Mouse (Mus musculus) embryonic facial prominence, embryonic 10.5 days (tissue): ENCODE measurements around the gene Rtl1. TPM values are rescaled to one million over a fixed set of nuclear protein-coding genes. Genes with fewer than 3 reads are reported as not detected.

Experiments used
- DNase-seq: peaks from one replicate; pipeline ENCODE4 v3.0.0-alpha.2; 2017; ENCODE audit warnings: low spot score
- H3K27ac ChIP-seq: fragments of 300-500 bp; sonication (generic); replicated peaks from 2 replicates; pipeline ENCODE4 v1.5.1; 2016; ENCODE audit warnings: mild to moderate bottlenecking
- H3K27me3 ChIP-seq: fragments of 300-500 bp; sonication (generic); replicated peaks from 2 replicates; pipeline ENCODE4 v1.6.1; 2016; ENCODE audit warnings: low read depth, mild to moderate bottlenecking; ENCODE audit not compliant: poor library complexity, severe bottlenecking
- H3K36me3 ChIP-seq: fragments of 300-500 bp; sonication (generic); replicated peaks from 2 replicates; pipeline ENCODE4 v1.6.1; 2016; ENCODE audit warnings: mild to moderate bottlenecking, moderate library complexity
- H3K4me1 ChIP-seq: fragments of 300-500 bp; sonication (generic); 2 replicates; pipeline ENCODE4 v1.6.1; 2016
- H3K4me3 ChIP-seq: fragments of 300-500 bp; sonication (generic); 2 replicates; pipeline ENCODE4 v1.5.1; 2016; ENCODE audit warnings: mild to moderate bottlenecking, moderate library complexity
- H3K9me3 ChIP-seq: fragments of 300-500 bp; sonication (generic); 2 replicates; pipeline ENCODE4 v1.6.1; 2016; ENCODE audit warnings: mild to moderate bottlenecking
- WGBS: fragments of 180-500 bp; shearing (Covaris S2); methylation state at CpG from one replicate; pipeline ENCODE4 v1.1.7; 2016; 5-methylcytosine and 5-hydroxymethylcytosine counted together
- polyA plus RNA-seq: library from polyadenylated mRNA; unstranded; fragments of >200 nt; fragmentation: Nextera tagmentation; extraction: Ambion mirVana; gene quantifications from 2 replicates; pipeline ENCODE4 v1.2.1, GENCODE M21; 2016

The Rtl1 gene
- 0.87 and 0.88 TPM in 2 replicates for polyA plus RNA-seq

GRCm38 (mm10) chr12:109600230-109600629, at the start of gene Rtl1:
Gene Rtl1, minus strand, starts transcription at chr12:109600330.
- Histone ChIP-seq H3K27ac (peak within 1 kb of the TSS; percentile 59), H3K27me3 (no peaks in the 10 kb centered on the region), H3K4me1 (peaks cover 41% of the 10 kb centered on the region), H3K4me3 (no peak within 1 kb of the TSS), H3K36me3 (peaks cover 79% of the 10 kb centered on the region), H3K9me3 (no peaks in the 10 kb centered on the region)
- DNase-seq = no peak
- 89% methylated on average over 7 of the region's 7 CpGs for WGBS

- no peak for DNase-seq
- H3K36me3 ChIP-seq = peaks cover 50% of the 10 kb centered on the region
- H3K9me3 ChIP-seq = no peaks in the 10 kb centered on the region
- H3K27ac ChIP-seq = no peak overlapping the region
- H3K4me1 ChIP-seq = peaks cover 10% of the 10 kb centered on the region
- 37% methylated on average over 3 of the region's 3 CpGs for WGBS
- H3K4me3 ChIP-seq = no peak overlapping the region
- H3K27me3 ChIP-seq = no peaks in the 10 kb centered on the region
Measured at GRCm38 (mm10) chr12:109640560-109641167, 40.5 kb upstream of the Rtl1 start.

GRCm38 (mm10) chr12:109632035-109632434, 31.9 kb upstream of the Rtl1 start:
- no peaks in the 10 kb centered on the region for H3K9me3 ChIP-seq
- no peak for DNase-seq
- no peak overlapping the region for H3K4me3 ChIP-seq
- H3K4me1 ChIP-seq = peaks cover 4% of the 10 kb centered on the region
- 42% methylated on average over 3 of the region's 3 CpGs for WGBS
- no peaks in the 10 kb centered on the region for H3K27me3 ChIP-seq
- H3K36me3 ChIP-seq = peaks cover 63% of the 10 kb centered on the region
- H3K27ac ChIP-seq = peak overlapping the region; percentile 54; the same call in 1 of the 2 replicates

GRCm38 (mm10) chr12:109628887-109629286, 28.8 kb upstream of the Rtl1 start:
- no peaks in the 10 kb centered on the region for H3K9me3 ChIP-seq
- H3K36me3 ChIP-seq = peaks cover 59% of the 10 kb centered on the region
- no peak overlapping the region for H3K4me3 ChIP-seq
- DNase-seq = no peak
- H3K27ac ChIP-seq = no peak overlapping the region
- peaks cover 4% of the 10 kb centered on the region for H3K4me1 ChIP-seq
- no peaks in the 10 kb centered on the region for H3K27me3 ChIP-seq
- 86% methylated on average over 1 of the region's 1 CpGs for WGBS

- Histone ChIP-seq H3K36me3 (peaks cover 55% of the 10 kb centered on the region), H3K4me1 (peaks cover under 1% of the 10 kb centered on the region), H3K9me3 (no peaks in the 10 kb centered on the region), H3K27me3 (no peaks in the 10 kb centered on the region), H3K27ac (no peak overlapping the region), H3K4me3 (no peak overlapping the region)
- no peak for DNase-seq
- WGBS = 92% methylated on average over 5 of the region's 5 CpGs
Measured at GRCm38 (mm10) chr12:109626910-109627309, 26.8 kb upstream of the Rtl1 start.

- H3K27ac ChIP-seq = no peak overlapping the region
- peaks cover 70% of the 10 kb centered on the region for H3K36me3 ChIP-seq
- no peaks in the 10 kb centered on the region for H3K27me3 ChIP-seq
- peaks cover 6% of the 10 kb centered on the region; the same call in 1 of the 2 replicates for H3K4me1 ChIP-seq
- DNase-seq = no peak
- H3K9me3 ChIP-seq = no peaks in the 10 kb centered on the region
- WGBS = 86% methylated on average over 3 of the region's 3 CpGs
- H3K4me3 ChIP-seq = no peak overlapping the region
Measured at GRCm38 (mm10) chr12:109620196-109620595, 20.1 kb upstream of the Rtl1 start.

- Histone ChIP-seq H3K27ac (no peak overlapping the region), H3K9me3 (no peaks in the 10 kb centered on the region), H3K36me3 (peaks cover 89% of the 10 kb centered on the region), H3K4me3 (no peak overlapping the region), H3K27me3 (peaks cover 17% of the 10 kb centered on the region; the same call in 1 of the 2 replicates), H3K4me1 (peaks cover 14% of the 10 kb centered on the region)
- no peak for DNase-seq
- WGBS = 84% methylated on average over 14 of the region's 14 CpGs
Measured at GRCm38 (mm10) chr12:109617993-109618392, 17.9 kb upstream of the Rtl1 start.

- Histone ChIP-seq H3K36me3 (peaks cover 92% of the 10 kb centered on the region), H3K9me3 (no peaks in the 10 kb centered on the region; the same call in 1 of the 2 replicates), H3K4me1 (peaks cover 14% of the 10 kb centered on the region), H3K27ac (0 out of 2 replicates have a peak overlapping the region, but pooled peaks have one; percentile 5), H3K4me3 (peak overlapping the region; percentile 23; the same call in 1 of the 2 replicates), H3K27me3 (peaks cover 26% of the 10 kb centered on the region; the same call in 1 of the 2 replicates)
- DNase-seq = peak; percentile 30
- WGBS = 52% methylated on average over 15 of the region's 15 CpGs
Measured at GRCm38 (mm10) chr12:109617126-109617525, 17.0 kb upstream of the Rtl1 start.

GRCm38 (mm10) chr12:109615371-109615770, 15.2 kb upstream of the Rtl1 start:
- Histone ChIP-seq H3K27ac (no peak overlapping the region), H3K4me1 (peaks cover 14% of the 10 kb centered on the region), H3K9me3 (peaks cover 17% of the 10 kb centered on the region), H3K36me3 (peaks cover 95% of the 10 kb centered on the region), H3K27me3 (peaks cover 31% of the 10 kb centered on the region; the same call in 1 of the 2 replicates), H3K4me3 (no peak overlapping the region)
- DNase-seq = no peak
- WGBS = 78% methylated on average over 8 of the region's 8 CpGs

- H3K4me3 ChIP-seq = peak overlapping the region; percentile 16; the same call in 1 of the 2 replicates
- DNase-seq = no peak
- peaks cover 26% of the 10 kb centered on the region for H3K9me3 ChIP-seq
- H3K4me1 ChIP-seq = peaks cover 14% of the 10 kb centered on the region
- 50% methylated on average over 10 of the region's 10 CpGs for WGBS
- H3K27me3 ChIP-seq = peaks cover 31% of the 10 kb centered on the region; the same call in 1 of the 2 replicates
- H3K27ac ChIP-seq = no peak overlapping the region
- H3K36me3 ChIP-seq = peaks cover 96% of the 10 kb centered on the region
Measured at GRCm38 (mm10) chr12:109614416-109614815, 14.3 kb upstream of the Rtl1 start.

- Histone ChIP-seq H3K4me1 (peaks cover 28% of the 10 kb centered on the region), H3K36me3 (peaks cover 99% of the 10 kb centered on the region), H3K9me3 (peaks cover 27% of the 10 kb centered on the region), H3K27me3 (peaks cover 31% of the 10 kb centered on the region; the same call in 1 of the 2 replicates), H3K27ac (peak overlapping the region; percentile 77), H3K4me3 (peak overlapping the region; percentile 53)
- 49% methylated on average over 34 of the region's 34 CpGs for WGBS
- DNase-seq = peak; percentile 59
Measured at GRCm38 (mm10) chr12:109612392-109613385, 12.6 kb upstream of the Rtl1 start.
